21 mouse cellular contexts compared by ENCODE assay signal in the genomic region with DNA sequence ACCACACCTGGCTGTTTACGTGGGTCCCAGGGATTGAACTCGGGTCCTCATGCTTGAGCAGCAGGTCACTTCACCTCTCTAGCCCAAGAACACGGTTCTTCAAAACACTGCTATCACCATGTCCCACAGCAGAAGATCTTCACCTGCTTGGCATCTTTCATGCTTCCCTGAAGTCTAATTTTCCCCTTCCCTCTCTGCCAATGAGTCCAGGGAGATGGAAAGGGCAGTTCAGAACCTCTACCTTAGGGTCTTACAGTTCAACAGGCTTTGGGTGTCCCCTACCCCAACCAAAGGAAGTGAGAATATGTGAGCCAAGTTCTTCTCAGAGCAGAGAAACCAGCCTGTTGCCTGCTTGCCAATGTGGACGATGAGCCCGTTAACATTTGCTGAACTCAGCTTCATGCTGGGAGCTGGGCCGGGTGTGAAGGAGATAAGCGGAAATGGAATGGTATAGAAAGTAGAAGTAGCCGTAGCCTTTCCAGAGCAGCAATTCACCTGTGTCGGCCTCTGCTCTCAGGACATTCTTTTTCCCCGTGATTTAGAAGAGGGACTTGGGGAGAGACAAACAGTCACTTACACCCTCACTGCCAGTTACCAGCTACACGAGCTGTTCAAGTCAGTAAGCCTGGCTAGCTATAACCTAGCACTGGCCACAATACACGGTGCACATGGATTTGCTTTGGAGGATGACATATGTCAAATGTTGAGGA. TPM values are rescaled to one million over a fixed set of nuclear protein-coding genes. Genes with fewer than 3 reads are reported as not detected.
DNase-seq lines count a peak whose midpoint lies in the region; ATAC-seq and TF ChIP-seq lines count a peak whose summit lies in the region.
"Had no signal": no experiment of that assay in that cellular context is flagged by ENCODE, and none has a peak within 500 bp of the region (broad histone marks: within the 10 kb centered on the region; RNA-seq: fewer than 3 reads in every experiment).

No protein-coding gene starts in this region.

- H3K27me3 ChIP-seq in cerebellum, adult 2 months (ENCODE audit: control insufficient read depth, insufficient read depth, low read length): no peaks in the 10 kb centered on the region
- no peaks in the 10 kb centered on the region for H3K27me3 ChIP-seq in hindbrain, embryonic 16.5 days (replicated peaks; ENCODE audit: control insufficient read depth, insufficient read depth, low read length)
- no peaks in the 10 kb centered on the region for H3K27me3 ChIP-seq in hindbrain, embryonic 13.5 days
- no peaks in the 10 kb centered on the region for H3K27me3 ChIP-seq in neural tube, embryonic 15.5 days (replicated peaks)
- H3K27me3 ChIP-seq: intestine, embryonic 15.5 days; liver, embryonic 12.5 days had no signal

- no peak for TF ChIP-seq POLR2A in cerebellum, adult 2 months (IDR thresholded peaks at IDR 0.05; ENCODE audit: borderline replicate concordance, insufficient read depth, low read length)

- H3K9ac ChIP-seq in hindbrain, embryonic 16.5 days (ENCODE audit: low read depth, low read length): no peak overlapping the region
- H3K9ac ChIP-seq in hindbrain, embryonic 13.5 days: no peak overlapping the region
- H3K9ac ChIP-seq in neural tube, embryonic 15.5 days (replicated peaks): no peak overlapping the region
- H3K9ac ChIP-seq: intestine, embryonic 15.5 days; liver, embryonic 12.5 days had no signal

- 30% methylated on average over 12 of the region's 12 CpGs for WGBS in cerebellum, adult 2 months
- 85% methylated on average over 12 of the region's 12 CpGs for WGBS in hindbrain, embryonic 16.5 days
- 89% methylated on average over 12 of the region's 12 CpGs for WGBS in hindbrain, embryonic 13.5 days
- WGBS in neural tube, embryonic 15.5 days: 93% methylated on average over 12 of the region's 12 CpGs

- intact Hi-C loops in gastrocnemius, adult 2 months (cut with DNase I): no loop called here

- H3K4me3 ChIP-seq in cerebellum, adult 2 months (replicated peaks; ENCODE audit: insufficient read depth, low read depth, low read length): no peak overlapping the region
- H3K4me3 ChIP-seq in hindbrain, embryonic 16.5 days (ENCODE audit: low read length): no peak overlapping the region
- H3K4me3 ChIP-seq in hindbrain, embryonic 13.5 days: no peak overlapping the region
- H3K4me3 ChIP-seq in neural tube, embryonic 15.5 days (replicated peaks): no peak overlapping the region
- no peak overlapping the region for H3K4me3 ChIP-seq in gastrocnemius, adult 2 months
- H3K4me3 ChIP-seq: erythroblast, embryonic 14.5 days; heart, embryonic 10.5 days; intestine, embryonic 15.5 days; limb, embryonic 10.5 days; liver, embryonic 12.5 days had no signal

- TF ChIP-seq CTCF in cerebellum, adult 2 months (IDR thresholded peaks at IDR 0.05; ENCODE audit: borderline replicate concordance, insufficient read depth, low read depth, low read length): no peak
- no peak for TF ChIP-seq CTCF in gastrocnemius, adult 2 months (IDR thresholded peaks at IDR 0.05)

- H3K4me1 ChIP-seq in cerebellum, adult 2 months (ENCODE audit: control insufficient read depth, insufficient read depth, low read length): peaks cover 39% of the 10 kb centered on the region
- H3K4me1 ChIP-seq in hindbrain, embryonic 16.5 days (ENCODE audit: control insufficient read depth, insufficient read depth, low read depth, low read length): peaks cover 5% of the 10 kb centered on the region
- peaks cover 15% of the 10 kb centered on the region for H3K4me1 ChIP-seq in hindbrain, embryonic 13.5 days (replicated peaks)
- H3K4me1 ChIP-seq in neural tube, embryonic 15.5 days: 0 out of 2 replicates have a peak, but pooled peaks cover 4% of the 10 kb centered on the region
- H3K4me1 ChIP-seq: heart, embryonic 10.5 days; intestine, embryonic 15.5 days; limb, embryonic 10.5 days; liver, embryonic 12.5 days had no signal

- H3K9me3 ChIP-seq in hindbrain, embryonic 16.5 days (ENCODE audit: control insufficient read depth, low read length): no peaks in the 10 kb centered on the region
- no peaks in the 10 kb centered on the region for H3K9me3 ChIP-seq in hindbrain, embryonic 13.5 days
- no peaks in the 10 kb centered on the region for H3K9me3 ChIP-seq in neural tube, embryonic 15.5 days (replicated peaks)
- H3K9me3 ChIP-seq: heart, embryonic 10.5 days; intestine, embryonic 15.5 days; limb, embryonic 10.5 days; liver, embryonic 12.5 days had no signal

- H3K36me3 ChIP-seq in hindbrain, embryonic 16.5 days (ENCODE audit: control insufficient read depth, insufficient read depth, low read length): no peaks in the 10 kb centered on the region
- no peaks in the 10 kb centered on the region for H3K36me3 ChIP-seq in hindbrain, embryonic 13.5 days
- no peaks in the 10 kb centered on the region for H3K36me3 ChIP-seq in neural tube, embryonic 15.5 days
- H3K36me3 ChIP-seq: heart, embryonic 10.5 days; intestine, embryonic 15.5 days; limb, embryonic 10.5 days; liver, embryonic 12.5 days had no signal

- peak; percentile 64 to 73 for DNase-seq in cerebellum, adult 2 months
- no peak for DNase-seq in cerebellum, postnatal 10 days
- no peak for DNase-seq in neural tube, embryonic 10.5 days (ENCODE audit: extremely low spot score, low spot score)
- DNase-seq in gastrocnemius, adult 2 months: no peak
- DNase-seq in B cell, adult 2 months: no peak
- DNase-seq: adrenal gland, adult 2 months; gastrocnemius, postnatal 36 days; heart, postnatal 14 days; kidney, postnatal 4 days; lung, postnatal 14 days; spleen, adult 18-20 months; thymus, adult 2 months had no signal

- H3K4me2 ChIP-seq in hindbrain, embryonic 16.5 days (ENCODE audit: low read length): no peak overlapping the region
- no peak overlapping the region for H3K4me2 ChIP-seq in hindbrain, embryonic 13.5 days
- no peak overlapping the region for H3K4me2 ChIP-seq in neural tube, embryonic 15.5 days
- H3K4me2 ChIP-seq: intestine, embryonic 15.5 days; liver, embryonic 12.5 days had no signal

- peak; percentile 9; the same call in 1 of the 2 replicates for ATAC-seq in hindbrain, embryonic 16.5 days
- ATAC-seq in hindbrain, embryonic 13.5 days (ENCODE audit: low FRiP score): no peak
- ATAC-seq in neural tube, embryonic 15.5 days (ENCODE audit: low FRiP score): 0 out of 2 replicates have a peak, but pooled peaks have one; percentile 29
- ATAC-seq: intestine, embryonic 15.5 days; liver, embryonic 12.5 days had no signal

- H3K27ac ChIP-seq in cerebellum, adult 2 months (ENCODE audit: insufficient read depth, low read length): peak overlapping the region; percentile 12
- no peak overlapping the region for H3K27ac ChIP-seq in hindbrain, embryonic 16.5 days (ENCODE audit: low read depth, low read length)
- no peak overlapping the region for H3K27ac ChIP-seq in hindbrain, embryonic 13.5 days
- no peak overlapping the region for H3K27ac ChIP-seq in neural tube, embryonic 15.5 days (replicated peaks)
- no peak overlapping the region for H3K27ac ChIP-seq in gastrocnemius, adult 2 months
- H3K27ac ChIP-seq: heart, embryonic 10.5 days; intestine, embryonic 15.5 days; limb, embryonic 10.5 days; liver, embryonic 12.5 days had no signal

RNA-seq across cellular contexts. Expression of a gene that starts 21.2 kb away (rescaled TPM):
- 0.05 and 0.10 TPM in 2 replicates for polyA plus RNA-seq in cerebellum, adult 2 months (2012; rRNA removed)
- not detected in 2 replicates for polyA plus RNA-seq in hindbrain, embryonic 16.5 days (2015; fragmentation: Nextera tagmentation; extraction: Ambion mirVana)
- not detected in 2 replicates for polyA plus RNA-seq in hindbrain, embryonic 13.5 days (2015; fragmentation: Nextera tagmentation; extraction: Ambion mirVana)
- polyA plus RNA-seq in neural tube, embryonic 15.5 days (2015; fragmentation: Nextera tagmentation; extraction: Ambion mirVana): 0.74 TPM in 1 of 2 replicates, not detected in the other
- not detected for total RNA-seq in gastrocnemius, adult 2 months (2021)
- total RNA-seq: adrenal gland, adult 2 months had no signal
- polyA plus RNA-seq: embryonic facial prominence, embryonic 11.5 days; erythroblast, embryonic 14.5 days; heart, embryonic 10.5 days; limb, embryonic 10.5 days; liver, embryonic 12.5 days had no signal

RNA-seq across cellular contexts. Expression of a gene that starts 30.8 kb away (rescaled TPM):
- polyA plus RNA-seq in cerebellum, adult 2 months (2012; rRNA removed): 0.51 and 0.62 TPM in 2 replicates
- polyA plus RNA-seq in hindbrain, embryonic 16.5 days (2015; fragmentation: Nextera tagmentation; extraction: Ambion mirVana): 0.20 and 0.33 TPM in 2 replicates
- 0.25 and 0.36 TPM in 2 replicates for polyA plus RNA-seq in hindbrain, embryonic 13.5 days (2015; fragmentation: Nextera tagmentation; extraction: Ambion mirVana)
- polyA plus RNA-seq in neural tube, embryonic 15.5 days (2015; fragmentation: Nextera tagmentation; extraction: Ambion mirVana): 0.27 and 0.55 TPM in 2 replicates
- total RNA-seq in gastrocnemius, adult 2 months (2021): under 1 TPM; 0.31 to 0.53 TPM

Comparison
In these comparisons a context has a peak if more than half of its experiments do, and no peak if none do; other contexts are left out.
1. DNase-seq: peak in cerebellum, adult 2 months (2 of 2); none in cerebellum, postnatal 10 days (0 of 2), neural tube, embryonic 10.5 days (single experiment), gastrocnemius, adult 2 months (single experiment) and B cell, adult 2 months (0 of 2).